Mouse (Mus musculus) embryonic facial prominence, embryonic 10.5 days (tissue): ENCODE results near the gene Qk. TPM values are rescaled to one million over a fixed set of nuclear protein-coding genes. Genes with fewer than 3 reads are reported as not detected.
A peak's percentile ranks its signal among the peaks of the same experiment; 100 is the strongest.

ENCODE experiments used
- DNase-seq: peaks from one replicate; pipeline ENCODE4 v3.0.0-alpha.2; 2017; ENCODE audit warnings: low spot score
- H3K27ac ChIP-seq: fragments of 300-500 bp; sonication (generic); replicated peaks from 2 replicates; pipeline ENCODE4 v1.5.1; 2016; ENCODE audit warnings: mild to moderate bottlenecking
- H3K27me3 ChIP-seq: fragments of 300-500 bp; sonication (generic); replicated peaks from 2 replicates; pipeline ENCODE4 v1.6.1; 2016; ENCODE audit warnings: low read depth, mild to moderate bottlenecking; ENCODE audit not compliant: poor library complexity, severe bottlenecking
- H3K36me3 ChIP-seq: fragments of 300-500 bp; sonication (generic); replicated peaks from 2 replicates; pipeline ENCODE4 v1.6.1; 2016; ENCODE audit warnings: mild to moderate bottlenecking, moderate library complexity
- H3K4me1 ChIP-seq: fragments of 300-500 bp; sonication (generic); 2 replicates; pipeline ENCODE4 v1.6.1; 2016
- H3K4me3 ChIP-seq: fragments of 300-500 bp; sonication (generic); 2 replicates; pipeline ENCODE4 v1.5.1; 2016; ENCODE audit warnings: mild to moderate bottlenecking, moderate library complexity
- H3K9me3 ChIP-seq: fragments of 300-500 bp; sonication (generic); 2 replicates; pipeline ENCODE4 v1.6.1; 2016; ENCODE audit warnings: mild to moderate bottlenecking
- WGBS: fragments of 180-500 bp; shearing (Covaris S2); methylation state at CpG from one replicate; pipeline ENCODE4 v1.1.7; 2016; 5-methylcytosine and 5-hydroxymethylcytosine counted together
- polyA plus RNA-seq: library from polyadenylated mRNA; unstranded; fragments of >200 nt; fragmentation: Nextera tagmentation; extraction: Ambion mirVana; gene quantifications from 2 replicates; pipeline ENCODE4 v1.2.1, GENCODE M21; 2016

Gene Qk
- polyA plus RNA-seq = 33.3 and 33.5 TPM in 2 replicates

DNA sequence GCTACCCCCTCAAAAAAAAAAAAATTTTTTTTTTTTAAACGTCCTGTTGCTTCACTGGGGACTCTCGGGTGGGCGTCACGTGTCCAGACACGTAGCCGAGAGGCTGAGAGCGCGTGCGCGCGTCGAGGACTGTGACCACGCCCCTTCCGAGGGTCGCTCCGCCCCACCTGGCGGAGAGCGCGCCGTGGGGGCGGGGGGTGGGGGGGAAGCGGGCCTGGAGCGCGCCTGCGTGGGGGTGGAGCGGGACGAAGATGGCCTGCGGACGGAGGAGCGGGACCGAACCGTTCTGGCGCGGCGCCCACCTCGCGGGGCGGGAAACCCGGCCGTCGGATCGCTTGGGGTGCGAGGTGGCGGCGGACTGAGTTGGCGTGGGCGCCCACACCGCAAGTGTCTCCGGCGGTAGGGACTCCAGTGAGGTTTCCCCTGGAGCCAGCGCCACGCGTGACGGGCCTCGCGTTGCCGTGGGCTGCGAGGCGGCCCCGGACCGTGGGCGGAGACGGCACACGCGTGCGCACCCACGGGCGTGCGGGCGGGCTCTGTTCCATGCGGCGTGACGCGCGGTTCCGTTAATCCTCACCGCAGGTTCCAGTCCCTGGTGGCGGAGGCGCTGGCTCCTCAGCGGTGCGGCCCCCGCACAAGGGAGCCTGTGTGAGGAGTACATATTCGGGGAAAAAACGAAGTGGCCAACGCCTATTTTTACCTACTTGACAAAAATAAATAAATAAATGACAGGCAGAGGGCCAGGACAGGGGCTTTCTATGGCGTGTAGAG is at the start of gene Qk:
Qk (minus strand) TSS at position 170 of the 771 bp plus-strand sequence.
- peaks cover under 1% of the 10 kb centered on the region for H3K36me3 ChIP-seq
- WGBS = under 1% methylated on average over 86 of the region's 86 CpGs
- peak; percentile 96 for DNase-seq
- H3K4me3 ChIP-seq = peak within 1 kb of the TSS; percentile 81
- no peaks in the 10 kb centered on the region for H3K27me3 ChIP-seq
- H3K9me3 ChIP-seq = 0 out of 2 replicates have a peak, but pooled peaks cover under 1% of the 10 kb centered on the region
- peak within 1 kb of the TSS; percentile 98 for H3K27ac ChIP-seq
- H3K4me1 ChIP-seq = peaks cover 35% of the 10 kb centered on the region

DNA sequence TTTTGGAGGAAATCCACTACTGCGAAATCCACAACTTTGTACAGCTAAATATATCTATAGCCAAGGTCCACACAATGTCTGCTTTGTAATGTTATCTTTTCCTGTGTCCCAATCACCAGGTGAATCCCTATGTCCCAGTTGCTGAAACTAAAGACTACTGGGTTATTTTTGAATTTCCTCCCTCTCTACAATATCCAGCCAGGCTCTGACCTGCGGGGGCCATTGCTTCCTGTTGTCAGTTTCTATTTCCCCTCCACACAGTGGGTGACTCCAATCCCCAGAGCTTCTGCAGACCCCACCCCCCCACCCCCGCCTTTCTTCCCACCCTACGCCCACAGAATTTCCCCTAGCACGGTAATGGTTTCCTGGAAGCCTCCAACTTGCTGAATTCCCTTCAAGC is 47.4 kb upstream of the Qk start:
- Histone ChIP-seq H3K27ac (no peak overlapping the region), H3K36me3 (no peaks in the 10 kb centered on the region), H3K4me3 (no peak overlapping the region), H3K27me3 (no peaks in the 10 kb centered on the region), H3K4me1 (peaks cover 26% of the 10 kb centered on the region), H3K9me3 (no peaks in the 10 kb centered on the region)
- no peak for DNase-seq
- WGBS = 70% methylated on average over 5 of the region's 5 CpGs

DNA sequence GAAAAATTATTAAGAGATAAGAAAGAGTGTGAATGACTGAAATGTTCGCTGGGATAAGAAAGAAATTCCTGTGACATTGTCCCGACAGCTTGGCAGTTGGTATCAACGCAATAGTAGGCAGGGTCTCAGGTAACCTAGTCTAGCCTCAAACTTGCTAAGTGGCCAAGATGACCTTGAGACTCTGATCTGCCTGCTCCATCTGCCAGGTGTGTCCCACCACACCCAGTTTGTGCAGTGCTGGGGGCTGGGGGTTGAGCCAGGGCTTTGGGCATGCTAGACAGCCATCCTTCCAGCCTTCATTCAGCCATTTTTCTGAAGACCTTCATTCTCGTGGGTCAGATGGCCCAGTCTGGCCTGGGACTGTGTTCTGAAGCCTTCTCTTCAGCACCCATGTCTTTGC is 46.9 kb upstream of the Qk start:
- H3K27ac ChIP-seq = 0 out of 2 replicates have a peak overlapping the region, but pooled peaks have one; percentile 15
- no peaks in the 10 kb centered on the region for H3K36me3 ChIP-seq
- no peaks in the 10 kb centered on the region for H3K27me3 ChIP-seq
- no peaks in the 10 kb centered on the region for H3K9me3 ChIP-seq
- DNase-seq = no peak
- H3K4me1 ChIP-seq = peaks cover 21% of the 10 kb centered on the region
- WGBS = 83% methylated on average over 4 of the region's 4 CpGs
- no peak overlapping the region for H3K4me3 ChIP-seq

GRCm38 (mm10) chr17:10365501-10366482 is 46.1 kb upstream of the Qk start:
- DNase-seq = no peak
- 74% methylated on average over 13 of the region's 13 CpGs for WGBS
- H3K27me3 ChIP-seq = no peaks in the 10 kb centered on the region
- H3K27ac ChIP-seq = no peak overlapping the region
- H3K4me3 ChIP-seq = no peak overlapping the region
- H3K4me1 ChIP-seq = peaks cover 17% of the 10 kb centered on the region
- H3K36me3 ChIP-seq = no peaks in the 10 kb centered on the region
- H3K9me3 ChIP-seq = no peaks in the 10 kb centered on the region

DNA sequence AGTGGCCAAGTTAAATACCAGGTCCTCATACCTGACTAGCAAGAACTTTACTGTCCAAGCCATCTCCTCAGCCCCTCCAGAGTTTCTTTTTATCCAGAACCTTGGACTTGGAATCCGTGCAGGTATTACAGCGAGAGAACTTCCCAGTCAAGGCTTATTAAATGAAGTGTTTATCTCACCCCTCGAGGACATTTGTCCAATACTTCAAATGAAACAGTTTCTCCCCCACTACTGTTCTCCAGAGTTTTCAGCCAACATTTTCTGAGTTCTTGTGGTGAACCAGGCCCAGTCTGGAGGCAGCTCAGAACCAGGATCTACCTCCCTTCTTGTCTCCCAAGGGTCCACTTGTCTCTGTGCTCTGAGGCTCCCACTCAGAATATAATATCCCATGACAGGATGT is 43.5 kb upstream of the Qk start:
- Histone ChIP-seq H3K27me3 (no peaks in the 10 kb centered on the region), H3K4me1 (peaks cover 11% of the 10 kb centered on the region), H3K9me3 (no peaks in the 10 kb centered on the region), H3K36me3 (no peaks in the 10 kb centered on the region), H3K27ac (no peak overlapping the region), H3K4me3 (no peak overlapping the region)
- DNase-seq = no peak
- 86% methylated on average over 3 of the region's 3 CpGs for WGBS

GRCm38 (mm10) chr17:10361882-10362291 is 42.2 kb upstream of the Qk start:
- DNase-seq = no peak
- no peak overlapping the region for H3K4me3 ChIP-seq
- H3K27ac ChIP-seq = no peak overlapping the region
- peaks cover 2% of the 10 kb centered on the region; the same call in 1 of the 2 replicates for H3K27me3 ChIP-seq
- no peaks in the 10 kb centered on the region for H3K36me3 ChIP-seq
- H3K4me1 ChIP-seq = peaks cover 8% of the 10 kb centered on the region
- WGBS = 94% methylated on average over 7 of the region's 7 CpGs
- H3K9me3 ChIP-seq = no peaks in the 10 kb centered on the region

GRCm38 (mm10) chr17:10360738-10361137 is 41.1 kb upstream of the Qk start:
- 75% methylated on average over 4 of the region's 4 CpGs for WGBS
- DNase-seq = no peak
- no peak overlapping the region for H3K27ac ChIP-seq

DNA sequence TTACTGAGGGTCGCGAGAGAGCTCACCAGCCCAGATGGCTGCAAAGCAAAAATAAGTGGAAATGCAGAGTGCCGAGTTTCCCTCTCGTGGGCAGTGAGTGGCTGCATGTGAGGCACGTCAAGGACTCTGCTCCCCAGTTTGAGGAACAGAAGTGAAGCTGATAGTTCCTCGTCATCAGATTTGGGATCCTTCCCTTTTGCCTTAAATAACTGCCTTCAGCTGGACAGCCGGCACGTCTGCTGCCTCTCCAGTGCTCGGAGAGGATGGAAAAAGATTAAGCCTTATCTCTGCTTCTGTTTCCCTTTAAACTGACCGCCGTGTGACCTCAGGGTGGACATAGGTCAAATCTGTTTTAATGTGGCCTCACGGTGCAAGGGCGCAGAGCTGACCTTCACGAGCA is 39.8 kb upstream of the Qk start:
- Histone ChIP-seq H3K4me1 (peaks cover 24% of the 10 kb centered on the region), H3K9me3 (no peaks in the 10 kb centered on the region), H3K27me3 (peaks cover 4% of the 10 kb centered on the region; the same call in 1 of the 2 replicates), H3K27ac (no peak overlapping the region), H3K4me3 (no peak overlapping the region), H3K36me3 (no peaks in the 10 kb centered on the region)
- DNase-seq = no peak
- 58% methylated on average over 14 of the region's 14 CpGs for WGBS

More at GRCm38 (mm10) chr17:10360738-10361137, 41.1 kb upstream of the Qk start:
- H3K36me3 ChIP-seq = no peaks in the 10 kb centered on the region
- H3K9me3 ChIP-seq = no peaks in the 10 kb centered on the region
- H3K27me3 ChIP-seq = peaks cover 4% of the 10 kb centered on the region; the same call in 1 of the 2 replicates
- H3K4me3 ChIP-seq = no peak overlapping the region
- peaks cover 17% of the 10 kb centered on the region for H3K4me1 ChIP-seq

GRCm38 (mm10) chr17:10357348-10357747 is 37.7 kb upstream of the Qk start:
- WGBS = 84% methylated on average over 12 of the region's 12 CpGs
- H3K27me3 ChIP-seq = peaks cover 4% of the 10 kb centered on the region; the same call in 1 of the 2 replicates
- no peak overlapping the region for H3K27ac ChIP-seq
- no peak overlapping the region for H3K4me3 ChIP-seq
- H3K36me3 ChIP-seq = no peaks in the 10 kb centered on the region
- DNase-seq = no peak
- H3K4me1 ChIP-seq = peaks cover 24% of the 10 kb centered on the region
- no peaks in the 10 kb centered on the region for H3K9me3 ChIP-seq

DNA sequence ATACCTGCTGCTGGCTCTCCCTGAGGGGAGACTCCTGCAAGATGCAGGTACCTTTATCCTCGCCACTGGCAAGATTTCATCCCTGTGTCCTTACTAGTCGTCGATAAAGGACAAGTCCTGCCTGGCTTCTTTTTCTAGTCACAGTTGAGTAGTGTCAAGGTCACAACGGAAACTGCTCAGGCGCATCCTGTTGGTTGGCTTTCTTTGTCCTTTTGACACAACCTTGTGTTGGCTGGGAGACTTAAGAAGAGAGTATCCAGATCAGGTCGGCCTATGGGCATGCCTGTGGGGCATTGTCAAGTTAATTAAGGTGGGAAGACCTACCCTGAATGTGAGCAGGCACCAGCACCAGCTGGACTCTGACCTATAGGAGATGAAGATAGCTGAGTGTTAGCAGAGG is 36.6 kb upstream of the Qk start:
- no peaks in the 10 kb centered on the region for H3K9me3 ChIP-seq
- no peak for DNase-seq
- no peak overlapping the region for H3K4me3 ChIP-seq
- H3K27ac ChIP-seq = no peak overlapping the region
- 48% methylated on average over 6 of the region's 6 CpGs for WGBS
- H3K36me3 ChIP-seq = no peaks in the 10 kb centered on the region
- peaks cover 4% of the 10 kb centered on the region; the same call in 1 of the 2 replicates for H3K27me3 ChIP-seq
- peaks cover 24% of the 10 kb centered on the region for H3K4me1 ChIP-seq

DNA sequence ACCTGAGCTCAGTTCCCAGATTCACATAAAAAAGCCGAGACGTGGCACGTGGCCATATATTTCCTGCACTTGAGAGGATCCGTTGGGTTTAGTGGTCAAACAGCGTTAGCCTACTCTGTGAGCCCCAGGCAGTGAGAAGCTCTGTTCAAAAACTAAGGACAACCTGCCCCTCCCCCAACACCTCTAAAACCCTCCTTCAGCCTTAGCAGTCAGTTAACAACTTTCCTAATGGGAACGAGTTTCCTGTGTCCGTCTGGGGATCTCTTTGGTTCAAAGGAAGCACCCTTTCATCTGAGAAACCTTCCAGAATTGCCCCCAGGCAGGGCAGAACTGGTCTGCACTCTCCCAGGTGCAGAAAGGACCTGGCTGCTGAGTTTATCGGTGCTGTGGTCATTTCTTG is 36.1 kb upstream of the Qk start:
- H3K27ac ChIP-seq = no peak overlapping the region

DNA sequence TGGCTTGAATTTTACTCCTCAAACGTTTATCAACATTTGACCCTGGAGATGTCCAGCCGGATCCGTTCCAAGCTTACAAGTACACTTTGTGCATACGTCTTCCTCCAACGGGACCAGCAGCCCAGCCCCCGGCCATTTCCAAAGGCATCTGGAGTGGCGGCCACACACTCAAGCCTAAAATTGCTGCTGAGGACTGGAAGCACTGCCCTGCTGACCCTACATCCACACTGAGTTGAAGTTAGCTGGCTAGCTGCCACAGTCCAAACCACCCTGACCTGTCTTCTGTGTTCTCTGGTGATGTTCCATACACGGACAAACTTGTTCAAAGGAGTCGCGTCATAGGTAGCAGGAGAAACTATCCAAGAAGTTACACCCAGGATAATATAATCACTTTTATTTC is 18.6 kb upstream of the Qk start:
- DNase-seq = peak; percentile 10
- Histone ChIP-seq H3K27ac (peak overlapping the region; percentile 45; the same call in 1 of the 2 replicates), H3K4me3 (no peak overlapping the region), H3K4me1 (peaks cover 52% of the 10 kb centered on the region), H3K27me3 (peaks cover 7% of the 10 kb centered on the region; the same call in 1 of the 2 replicates), H3K9me3 (no peaks in the 10 kb centered on the region), H3K36me3 (no peaks in the 10 kb centered on the region)
- WGBS = 65% methylated on average over 10 of the region's 10 CpGs

More for the DNA sequence above, 36.1 kb upstream of the Qk start:
- Histone ChIP-seq H3K36me3 (no peaks in the 10 kb centered on the region), H3K4me1 (peaks cover 24% of the 10 kb centered on the region), H3K9me3 (no peaks in the 10 kb centered on the region), H3K27me3 (peaks cover 4% of the 10 kb centered on the region; the same call in 1 of the 2 replicates), H3K4me3 (no peak overlapping the region)
- no peak for DNase-seq
- WGBS = 24% methylated on average over 8 of the region's 8 CpGs
